Mouse (Mus musculus): ENCODE results near the gene Kl. TPM values are rescaled to one million over a fixed set of nuclear protein-coding genes. Genes with fewer than 3 reads are reported as not detected.

Gene Kl
- polyA plus RNA-seq, 1 experiment from 2014 or later: 0.91 TPM

DNA sequence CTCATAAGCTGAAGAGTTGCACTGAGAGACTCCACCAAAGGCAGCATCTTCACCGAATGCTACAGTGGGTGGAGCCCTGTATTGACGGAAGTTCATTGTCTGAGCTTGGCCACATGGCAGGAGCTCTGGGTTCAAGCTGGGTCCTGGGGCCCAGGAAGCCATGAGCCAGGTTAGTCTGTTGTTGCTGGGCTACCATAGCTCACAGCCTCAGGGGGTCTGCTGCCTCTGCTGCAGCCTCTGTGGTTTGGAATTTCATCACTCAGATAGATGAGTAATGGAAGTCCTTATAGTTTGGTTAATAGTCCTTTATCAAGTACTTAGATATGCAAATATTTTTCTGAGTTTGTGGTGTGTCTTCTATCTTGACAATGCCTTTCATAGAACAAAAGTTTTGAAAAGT is 32.4 kb upstream of the Kl start:
- DNase-seq (no peak), ATAC-seq (ENCODE audit: low FRiP score, low TSS enrichment) (no peak)

DNA sequence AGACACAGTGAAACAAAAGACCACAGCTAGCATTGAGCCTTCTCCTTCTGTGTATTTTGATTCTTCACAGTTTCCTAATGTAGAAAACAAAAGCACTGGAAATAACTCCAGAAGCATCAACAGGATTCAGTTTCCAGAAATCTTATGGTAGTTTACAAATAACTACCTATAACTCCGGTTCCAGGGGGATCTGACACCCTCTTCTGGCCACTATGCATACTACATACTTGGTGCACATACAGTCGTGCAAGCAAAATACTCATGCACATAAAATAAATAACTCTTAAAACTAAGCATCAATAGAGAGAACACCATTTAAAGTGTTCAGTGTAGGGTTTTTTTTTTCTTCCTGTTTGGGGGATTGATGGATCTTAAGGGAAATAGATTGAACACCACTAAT is 23.0 kb upstream of the Kl start:
- Histone ChIP-seq H3K4me3 (replicated peaks; ENCODE audit: low read depth, low read length) (no peak overlapping the region), H3K9me3 (ENCODE audit: control insufficient read depth, low read length) (no peaks in the 10 kb centered on the region), H3K27me3 (ENCODE audit: control insufficient read depth, insufficient read depth, low read length) (no peaks in the 10 kb centered on the region), H3K36me3 (ENCODE audit: control insufficient read depth, insufficient read depth, low read length) (no peaks in the 10 kb centered on the region), H3K4me1 (ENCODE audit: control insufficient read depth, insufficient read depth, low read length) (no peaks in the 10 kb centered on the region), H3K4me2 (ENCODE audit: low read length) (no peak overlapping the region), H3K9ac (replicated peaks; ENCODE audit: low read length) (no peak overlapping the region), H3K27ac (replicated peaks; ENCODE audit: low read depth, low read length) (no peak overlapping the region)
- WGBS: 85% methylated on average over 2 of the region's 2 CpGs
- ATAC-seq (ENCODE audit: low FRiP score, low TSS enrichment) (no peak), DNase-seq (no peak)

More for the DNA sequence above, 32.4 kb upstream of the Kl start:
- Histone ChIP-seq H3K9ac (replicated peaks; ENCODE audit: low read length) (no peak overlapping the region), H3K4me1 (ENCODE audit: control insufficient read depth, insufficient read depth, low read length) (no peaks in the 10 kb centered on the region), H3K27me3 (ENCODE audit: control insufficient read depth, insufficient read depth, low read length) (no peaks in the 10 kb centered on the region), H3K4me3 (replicated peaks; ENCODE audit: low read depth, low read length) (no peak overlapping the region), H3K27ac (replicated peaks; ENCODE audit: low read depth, low read length) (no peak overlapping the region), H3K4me2 (ENCODE audit: low read length) (no peak overlapping the region), H3K9me3 (ENCODE audit: control insufficient read depth, low read length) (no peaks in the 10 kb centered on the region), H3K36me3 (ENCODE audit: control insufficient read depth, insufficient read depth, low read length) (no peaks in the 10 kb centered on the region)
- 46% methylated on average over 2 of the region's 2 CpGs for WGBS

DNA sequence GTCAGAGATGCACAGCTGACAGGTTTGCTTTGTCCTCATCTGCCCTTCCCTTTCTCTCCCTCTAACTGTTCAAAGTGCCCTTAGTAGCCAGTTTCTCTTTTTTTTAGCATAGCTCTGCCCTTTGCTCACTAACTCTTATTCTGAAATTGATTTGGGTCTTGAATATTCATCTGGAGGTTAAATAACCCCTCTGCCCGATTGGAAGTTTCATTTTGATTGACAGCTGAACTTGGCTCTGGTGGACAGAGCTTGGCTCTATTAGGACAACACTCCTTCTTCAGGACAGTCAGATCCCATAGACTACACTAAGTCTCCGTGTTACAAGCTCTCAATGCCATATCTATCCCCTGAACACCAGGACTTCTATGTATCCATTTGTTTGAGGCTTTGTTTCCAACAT is 19.8 kb upstream of the Kl start:
- Histone ChIP-seq H3K9ac (replicated peaks; ENCODE audit: low read length) (no peak overlapping the region), H3K4me3 (replicated peaks; ENCODE audit: low read depth, low read length) (no peak overlapping the region), H3K27ac (replicated peaks; ENCODE audit: low read depth, low read length) (no peak overlapping the region), H3K9me3 (ENCODE audit: control insufficient read depth, low read length) (no peaks in the 10 kb centered on the region), H3K27me3 (ENCODE audit: control insufficient read depth, insufficient read depth, low read length) (no peaks in the 10 kb centered on the region), H3K4me2 (ENCODE audit: low read length) (no peak overlapping the region), H3K36me3 (ENCODE audit: control insufficient read depth, insufficient read depth, low read length) (no peaks in the 10 kb centered on the region), H3K4me1 (ENCODE audit: control insufficient read depth, insufficient read depth, low read length) (no peaks in the 10 kb centered on the region)
- no peak for DNase-seq
- WGBS: 68% methylated on average over 2 of the region's 2 CpGs
- no peak for ATAC-seq (ENCODE audit: low FRiP score, low TSS enrichment)

DNA sequence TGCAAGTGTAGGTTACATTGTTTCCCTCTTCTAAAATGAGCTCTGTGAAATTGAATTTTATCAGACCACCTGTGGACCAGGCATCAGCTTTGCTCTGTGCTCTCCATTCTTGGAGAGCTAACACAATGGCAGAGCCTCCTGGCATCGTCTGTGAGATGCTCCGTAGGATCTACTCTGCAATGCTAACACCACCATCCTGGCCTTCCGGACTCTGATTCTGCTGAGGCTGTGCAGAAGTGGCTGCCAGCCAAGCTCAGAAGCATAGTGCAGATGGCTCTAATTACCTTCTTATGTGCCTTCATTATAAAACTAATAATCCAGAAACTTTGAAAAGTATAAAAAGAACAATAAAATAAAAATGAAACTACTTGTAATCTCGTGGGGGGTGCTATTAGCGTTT is 16.2 kb upstream of the Kl start:
- WGBS: 59% methylated on average over 5 of the region's 5 CpGs
- no peaks in the 10 kb centered on the region for H3K9me3 ChIP-seq (ENCODE audit: control insufficient read depth, low read length)
- H3K4me2 ChIP-seq (ENCODE audit: low read length): no peak overlapping the region
- H3K27ac ChIP-seq (replicated peaks; ENCODE audit: low read depth, low read length): no peak overlapping the region
- DNase-seq (no peak), ATAC-seq (ENCODE audit: low FRiP score, low TSS enrichment) (no peak)
- no peaks in the 10 kb centered on the region for H3K27me3 ChIP-seq (ENCODE audit: control insufficient read depth, insufficient read depth, low read length)
- H3K4me3 ChIP-seq (replicated peaks; ENCODE audit: low read depth, low read length): no peak overlapping the region
- H3K36me3 ChIP-seq (ENCODE audit: control insufficient read depth, insufficient read depth, low read length): no peaks in the 10 kb centered on the region
- no peak overlapping the region for H3K9ac ChIP-seq (replicated peaks; ENCODE audit: low read length)
- H3K4me1 ChIP-seq (ENCODE audit: control insufficient read depth, insufficient read depth, low read length): no peaks in the 10 kb centered on the region

DNA sequence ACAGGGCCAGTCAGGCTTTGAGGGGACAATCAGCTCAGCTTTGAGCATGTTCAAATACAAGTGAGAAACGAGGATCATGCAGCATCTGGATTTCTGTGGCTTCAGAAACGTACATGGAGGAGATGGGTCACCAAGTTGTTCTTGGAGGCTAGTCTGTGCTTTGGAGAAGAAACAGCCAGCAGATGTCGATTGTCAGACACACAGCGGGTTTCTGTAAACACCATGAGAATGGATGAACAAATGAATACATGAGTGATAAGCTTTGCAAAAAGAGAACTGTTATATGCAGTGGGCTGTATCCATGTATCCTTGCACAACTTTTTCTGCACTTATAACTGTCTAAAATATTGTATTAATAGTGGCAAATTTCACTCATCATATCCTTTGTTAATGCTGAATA is 15.6 kb upstream of the Kl start:
- no peaks in the 10 kb centered on the region for H3K36me3 ChIP-seq (ENCODE audit: control insufficient read depth, insufficient read depth, low read length)
- no peak overlapping the region for H3K27ac ChIP-seq (replicated peaks; ENCODE audit: low read depth, low read length)
- WGBS: 80% methylated on average over 4 of the region's 4 CpGs
- no peak for ATAC-seq (ENCODE audit: low FRiP score, low TSS enrichment)
- H3K27me3 ChIP-seq (ENCODE audit: control insufficient read depth, insufficient read depth, low read length): no peaks in the 10 kb centered on the region
- H3K9me3 ChIP-seq (ENCODE audit: control insufficient read depth, low read length): no peaks in the 10 kb centered on the region
- H3K4me2 ChIP-seq (ENCODE audit: low read length): no peak overlapping the region
- H3K4me3 ChIP-seq (replicated peaks; ENCODE audit: low read depth, low read length): no peak overlapping the region
- H3K4me1 ChIP-seq (ENCODE audit: control insufficient read depth, insufficient read depth, low read length): no peaks in the 10 kb centered on the region
- H3K9ac ChIP-seq (replicated peaks; ENCODE audit: low read length): no peak overlapping the region
- no peak for DNase-seq

DNA sequence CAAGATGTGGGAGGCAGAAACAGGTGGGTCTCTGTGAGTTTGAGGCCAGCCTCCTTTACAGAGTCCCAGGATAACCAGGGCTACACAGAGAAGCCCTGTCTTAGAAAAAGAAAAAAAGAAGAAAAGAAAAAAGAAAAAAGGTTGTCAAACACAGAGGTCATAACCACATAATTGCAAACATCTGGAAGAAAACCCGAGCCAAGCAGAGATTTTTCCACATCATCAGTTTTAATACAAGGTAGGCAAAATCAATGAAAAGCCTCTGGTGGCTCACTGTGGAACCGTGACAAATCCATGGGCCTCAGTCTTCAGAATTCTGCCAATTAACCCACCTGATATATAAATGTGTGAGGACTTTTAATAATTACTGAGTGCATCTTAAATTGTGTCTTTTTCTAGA is 14.9 kb upstream of the Kl start:
- DNase-seq (no peak), ATAC-seq (ENCODE audit: low FRiP score, low TSS enrichment) (no peak)
- Histone ChIP-seq H3K9me3 (ENCODE audit: control insufficient read depth, low read length) (no peaks in the 10 kb centered on the region), H3K4me2 (ENCODE audit: low read length) (no peak overlapping the region), H3K4me3 (replicated peaks; ENCODE audit: low read depth, low read length) (no peak overlapping the region), H3K9ac (replicated peaks; ENCODE audit: low read length) (no peak overlapping the region), H3K36me3 (ENCODE audit: control insufficient read depth, insufficient read depth, low read length) (no peaks in the 10 kb centered on the region), H3K27ac (replicated peaks; ENCODE audit: low read depth, low read length) (no peak overlapping the region), H3K27me3 (ENCODE audit: control insufficient read depth, insufficient read depth, low read length) (no peaks in the 10 kb centered on the region), H3K4me1 (ENCODE audit: control insufficient read depth, insufficient read depth, low read length) (no peaks in the 10 kb centered on the region)
- 58% methylated on average over 2 of the region's 2 CpGs for WGBS

DNA sequence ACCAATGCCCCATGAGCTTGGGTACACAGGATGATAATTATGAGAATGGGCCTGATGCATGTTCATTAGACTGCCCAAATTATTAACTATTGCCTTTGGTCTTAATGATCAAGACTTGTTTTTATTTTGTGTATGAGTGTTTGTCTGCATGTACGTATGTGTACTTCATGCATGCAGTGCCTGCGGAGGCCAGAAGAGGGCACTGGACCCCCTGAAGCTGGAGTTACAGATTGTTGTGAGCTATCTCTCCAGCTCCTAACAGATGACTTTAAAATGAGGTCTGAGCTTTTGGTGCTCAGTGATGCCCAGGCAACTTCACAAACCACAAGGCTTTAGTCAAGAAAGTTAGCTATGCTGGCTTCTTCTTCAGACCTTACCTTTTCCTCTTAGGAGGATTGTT is 6.8 kb upstream of the Kl start:
- Histone ChIP-seq H3K27me3 (ENCODE audit: control insufficient read depth, insufficient read depth, low read length) (no peaks in the 10 kb centered on the region), H3K4me2 (ENCODE audit: low read length) (no peak overlapping the region), H3K27ac (replicated peaks; ENCODE audit: low read depth, low read length) (no peak overlapping the region), H3K4me1 (ENCODE audit: control insufficient read depth, insufficient read depth, low read length) (no peaks in the 10 kb centered on the region), H3K4me3 (replicated peaks; ENCODE audit: low read depth, low read length) (no peak overlapping the region), H3K9me3 (ENCODE audit: control insufficient read depth, low read length) (0 out of 2 replicates have a peak, but pooled peaks cover 5% of the 10 kb centered on the region), H3K9ac (replicated peaks; ENCODE audit: low read length) (no peak overlapping the region), H3K36me3 (ENCODE audit: control insufficient read depth, insufficient read depth, low read length) (no peaks in the 10 kb centered on the region)
- ATAC-seq (ENCODE audit: low FRiP score, low TSS enrichment) (no peak), DNase-seq (no peak)
- 96% methylated on average over 2 of the region's 2 CpGs for WGBS

DNA sequence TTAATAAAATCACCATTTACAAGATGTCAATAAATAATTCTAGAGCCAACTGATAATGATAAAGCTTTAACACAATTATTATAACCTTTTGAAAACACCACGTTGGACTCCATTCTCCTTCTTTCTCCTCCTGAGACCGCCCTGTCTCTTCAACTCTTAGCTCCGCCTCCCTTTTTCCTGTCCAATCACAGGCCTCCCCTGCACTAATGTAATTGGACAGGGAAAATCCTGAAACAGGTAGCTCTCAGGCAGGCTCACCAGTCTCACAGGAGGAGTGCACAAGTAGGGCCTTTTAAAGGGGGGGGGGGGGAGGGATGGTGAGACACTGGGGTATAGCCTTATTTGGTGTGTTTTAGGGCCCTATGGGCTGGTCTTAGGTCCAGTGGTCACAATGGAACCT is 3.3 kb upstream of the Kl start:
- H3K27me3 ChIP-seq (ENCODE audit: control insufficient read depth, insufficient read depth, low read length): peaks cover 16% of the 10 kb centered on the region; the same call in 1 of the 2 replicates
- WGBS: 84% methylated on average over 3 of the region's 3 CpGs
- no peak overlapping the region for H3K4me3 ChIP-seq (replicated peaks; ENCODE audit: low read depth, low read length)
- no peak overlapping the region for H3K9ac ChIP-seq (replicated peaks; ENCODE audit: low read length)
- H3K9me3 ChIP-seq (ENCODE audit: control insufficient read depth, low read length): 0 out of 2 replicates have a peak, but pooled peaks cover 5% of the 10 kb centered on the region
- no peak for ATAC-seq (ENCODE audit: low FRiP score, low TSS enrichment)
- no peak overlapping the region for H3K27ac ChIP-seq (replicated peaks; ENCODE audit: low read depth, low read length)
- no peak overlapping the region for H3K4me2 ChIP-seq (ENCODE audit: low read length)
- H3K4me1 ChIP-seq (ENCODE audit: control insufficient read depth, insufficient read depth, low read length): no peaks in the 10 kb centered on the region
- DNase-seq: no peak
- H3K36me3 ChIP-seq (ENCODE audit: control insufficient read depth, insufficient read depth, low read length): no peaks in the 10 kb centered on the region

DNA sequence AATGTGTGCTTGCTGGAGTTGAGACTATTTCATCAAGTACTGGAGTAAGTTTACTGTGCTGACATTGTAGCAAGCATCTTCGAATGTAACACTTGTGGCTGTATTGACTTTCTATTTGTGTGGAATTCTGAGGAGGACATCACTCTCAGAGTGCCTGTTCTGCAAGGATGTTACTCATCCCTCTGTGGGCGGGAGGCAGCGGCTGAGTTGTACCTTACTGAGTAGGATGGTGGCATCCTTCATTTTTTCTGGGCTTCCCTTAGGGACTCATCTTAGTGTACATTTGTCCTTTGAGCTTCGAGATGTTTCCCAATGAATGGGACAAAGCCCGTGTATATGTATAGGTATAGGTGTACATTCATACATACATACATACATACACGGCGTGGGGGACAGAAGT is 1.1 kb upstream of the Kl start:
- 93% methylated on average over 7 of the region's 7 CpGs for WGBS
- Histone ChIP-seq H3K4me2 (ENCODE audit: low read length) (no peak overlapping the region), H3K4me3 (replicated peaks; ENCODE audit: low read depth, low read length) (no peak overlapping the region), H3K4me1 (ENCODE audit: control insufficient read depth, insufficient read depth, low read length) (no peaks in the 10 kb centered on the region), H3K27me3 (ENCODE audit: control insufficient read depth, insufficient read depth, low read length) (peaks cover 16% of the 10 kb centered on the region; the same call in 1 of the 2 replicates), H3K36me3 (ENCODE audit: control insufficient read depth, insufficient read depth, low read length) (no peaks in the 10 kb centered on the region), H3K9me3 (ENCODE audit: control insufficient read depth, low read length) (no peaks in the 10 kb centered on the region), H3K27ac (replicated peaks; ENCODE audit: low read depth, low read length) (no peak overlapping the region), H3K9ac (replicated peaks; ENCODE audit: low read length) (no peak overlapping the region)
- DNase-seq (no peak), ATAC-seq (ENCODE audit: low FRiP score, low TSS enrichment) (no peak)
